Mouse (Mus musculus) bone marrow, adult 2 months (tissue): ENCODE data around the gene Cabp2.

Experiments used
- CTCF ChIP-seq: fragments of 200-500 bp; IDR thresholded peaks from 2 replicates; pipeline ENCODE4 v1.5.1; 2011; ENCODE audit warnings: low read length, control low read depth; ENCODE audit not compliant: control insufficient read depth, insufficient read depth
- POLR2A ChIP-seq: fragments of 200-500 bp; IDR thresholded peaks from 2 replicates; pipeline ENCODE4 v1.6.1; 2011; ENCODE audit warnings: low read depth, mild to moderate bottlenecking, control low read depth, low read length, borderline replicate concordance; ENCODE audit not compliant: control insufficient read depth

DNA sequence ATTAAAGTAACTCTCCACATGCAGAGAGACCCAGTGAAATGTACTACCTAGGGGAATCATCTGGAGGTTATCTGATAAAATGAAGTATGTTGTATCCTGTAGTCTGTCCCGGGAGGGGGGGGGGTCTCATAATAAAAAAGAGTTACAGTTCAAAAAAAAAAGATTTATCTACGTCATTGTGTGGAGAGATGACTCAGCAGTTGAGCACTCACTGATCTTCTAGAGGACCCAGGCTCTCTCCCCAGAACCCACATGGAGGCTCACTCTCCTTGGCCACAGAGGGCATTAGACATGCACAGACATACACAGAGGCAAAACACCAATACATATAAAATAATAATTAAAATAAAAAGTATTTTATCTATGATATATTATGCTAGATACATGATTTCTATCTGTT lies 10.0 kb downstream of the Cabp2 start:
- no peak for TF ChIP-seq CTCF
- no peak for TF ChIP-seq POLR2A
